Comparison of ENCODE assay signal across 8 mouse cellular contexts in genomic region chr17:6398816-6399215, GRCm38 (mm10). TPM values are rescaled to one million over a fixed set of nuclear protein-coding genes. Genes with fewer than 3 reads are reported as not detected.
DNase-seq lines count a peak whose midpoint lies in the region; ATAC-seq lines count a peak whose summit lies in the region.
"Not testable (repeated sequence)": the region's sequence is repeated elsewhere in the genome, so short reads cannot be mapped to it uniquely, and the experiment has no call there.

No protein-coding gene starts in this region.

- H3K27ac ChIP-seq in embryonic facial prominence, embryonic 10.5 days (replicated peaks); limb, embryonic 11.5 days (replicated peaks; ENCODE audit: low read depth, low read length): not testable (repeated sequence)
- H3K27ac ChIP-seq in midbrain, embryonic 14.5 days (replicated peaks; ENCODE audit: low read depth, low read length) = 0 out of 2 replicates have a peak overlapping the region, but pooled peaks have one; percentile 20
- H3K27ac ChIP-seq in neural tube, embryonic 13.5 days (replicated peaks) = 0 out of 2 replicates have a peak overlapping the region, but pooled peaks have one; percentile 28

- H3K9ac ChIP-seq in limb, embryonic 11.5 days (ENCODE audit: low read length); midbrain, embryonic 14.5 days (replicated peaks; ENCODE audit: low read length); neural tube, embryonic 13.5 days: not testable (repeated sequence)

- H3K36me3 ChIP-seq in embryonic facial prominence, embryonic 10.5 days (replicated peaks); limb, embryonic 11.5 days (ENCODE audit: control insufficient read depth, insufficient read depth, low read length); midbrain, embryonic 14.5 days (ENCODE audit: control insufficient read depth, insufficient read depth, low read length); neural tube, embryonic 13.5 days: not testable (repeated sequence)

- WGBS in embryonic facial prominence, embryonic 10.5 days = 30% methylated on average over 7 of the region's 7 CpGs
- 34% methylated on average over 7 of the region's 7 CpGs for WGBS in limb, embryonic 11.5 days
- 23% methylated on average over 7 of the region's 7 CpGs for WGBS in midbrain, embryonic 14.5 days
- 46% methylated on average over 7 of the region's 7 CpGs for WGBS in neural tube, embryonic 13.5 days

- peaks cover 14% of the 10 kb centered on the region for H3K4me1 ChIP-seq in embryonic facial prominence, embryonic 10.5 days
- not testable (repeated sequence) for H3K4me1 ChIP-seq in limb, embryonic 11.5 days (ENCODE audit: control insufficient read depth, insufficient read depth, low read length); midbrain, embryonic 14.5 days (ENCODE audit: control insufficient read depth, insufficient read depth, low read length)
- peaks cover 12% of the 10 kb centered on the region for H3K4me1 ChIP-seq in neural tube, embryonic 13.5 days (replicated peaks)

- H3K4me2 ChIP-seq in limb, embryonic 11.5 days (ENCODE audit: low read depth, severe bottlenecking); midbrain, embryonic 14.5 days (ENCODE audit: low read length); neural tube, embryonic 13.5 days: not testable (repeated sequence)

- not testable (repeated sequence) for H3K27me3 ChIP-seq in embryonic facial prominence, embryonic 10.5 days (replicated peaks; ENCODE audit: low read depth, poor library complexity, severe bottlenecking); limb, embryonic 11.5 days (ENCODE audit: control insufficient read depth, insufficient read depth, low read length); midbrain, embryonic 14.5 days (ENCODE audit: control insufficient read depth, insufficient read depth, low read length); neural tube, embryonic 13.5 days

- not testable (repeated sequence) for ATAC-seq in limb, embryonic 11.5 days (ENCODE audit: insufficient number of reproducible peaks, low FRiP score, low TSS enrichment, low read depth); midbrain, embryonic 14.5 days (ENCODE audit: low FRiP score, low TSS enrichment); neural tube, embryonic 13.5 days (ENCODE audit: low read depth)

- not testable (repeated sequence) for H3K4me3 ChIP-seq in embryonic facial prominence, embryonic 10.5 days; limb, embryonic 11.5 days (ENCODE audit: low read depth, low read length); midbrain, embryonic 14.5 days (replicated peaks; ENCODE audit: low read depth, low read length); neural tube, embryonic 13.5 days

- peak; percentile 0 for DNase-seq in Muller cell, postnatal 12 days (ENCODE audit: inconsistent ontology term)
- peak; percentile 7 for DNase-seq in embryonic facial prominence, embryonic 10.5 days (ENCODE audit: low spot score)
- DNase-seq in gastrocnemius, postnatal 4 days (ENCODE audit: low spot score in 2 of 2) = peak; percentile 9 to 15
- peak; percentile 19 for DNase-seq in limb, embryonic 11.5 days (ENCODE audit: low spot score)
- peak; percentile 4 to 17 for DNase-seq in lung, postnatal 4 days
- peak; percentile 2 for DNase-seq in midbrain, embryonic 14.5 days
- DNase-seq in testis, postnatal 10 days (ENCODE audit: low spot score) = peak; percentile 38

- not testable (repeated sequence) for H3K9me3 ChIP-seq in embryonic facial prominence, embryonic 10.5 days; limb, embryonic 11.5 days (ENCODE audit: control insufficient read depth, low read length); midbrain, embryonic 14.5 days (ENCODE audit: control insufficient read depth, low read length); neural tube, embryonic 13.5 days

RNA-seq across cellular contexts. Expression of gene Dynlt1b, which starts 31.1 kb away (rescaled TPM):
- 495 TPM in 2 replicates for polyA plus RNA-seq in embryonic facial prominence, embryonic 10.5 days (2016; fragmentation: Nextera tagmentation; extraction: Ambion mirVana)
- total RNA-seq in gastrocnemius, postnatal 4 days (2021) = 100 to 1,000 TPM; 128 to 146 TPM
- polyA plus RNA-seq in limb, embryonic 11.5 days (2014; fragmentation: Nextera tagmentation; extraction: Ambion mirVana) = 502 TPM in 2 replicates
- polyA plus RNA-seq in midbrain, embryonic 14.5 days (2014; fragmentation: Nextera tagmentation; extraction: Ambion mirVana) = 1,329 and 1,495 TPM in 2 replicates
- 1,347 and 1,481 TPM in 2 replicates for polyA plus RNA-seq in neural tube, embryonic 13.5 days (2015; fragmentation: Nextera tagmentation; extraction: Ambion mirVana)
